Mouse (Mus musculus): ENCODE data around the gene Tbxas1. TPM values are rescaled to one million over a fixed set of nuclear protein-coding genes. Genes with fewer than 3 reads are reported as not detected.

The Tbxas1 gene
- polyA plus RNA-seq, 1 experiment from 2014 or later, result 5.5 TPM

GRCm38 (mm10) chr6:39005267-39005944 is 130.2 kb downstream of the Tbxas1 start:
- Histone ChIP-seq H3K9ac (replicated peaks; ENCODE audit: low read depth) (no peak overlapping the region), H3K4me2 (replicated peaks; ENCODE audit: low read depth, low read length) (no peak overlapping the region), H3K36me3 (ENCODE audit: insufficient read depth, low read length) (no peaks in the 10 kb centered on the region), H3K4me1 (ENCODE audit: insufficient read depth, low read depth, low read length) (no peaks in the 10 kb centered on the region), H3K27me3 (replicated peaks; ENCODE audit: insufficient read depth, low read length) (no peaks in the 10 kb centered on the region), H3K4me3 (ENCODE audit: low read depth, low read length) (no peak overlapping the region), H3K9me3 (ENCODE audit: low read length) (no peaks in the 10 kb centered on the region), H3K27ac (ENCODE audit: low read length) (no peak overlapping the region)
- DNase-seq (ENCODE audit: low spot score), result no peak
- 67% methylated on average over 20 of the region's 20 CpGs for WGBS
- TF ChIP-seq CTCF (IDR thresholded peaks at IDR 0.05) (no peak), EP300 (IDR thresholded peaks at IDR 0.05) (no peak)
- ATAC-seq, result no peak

- no peak for ATAC-seq
- Histone ChIP-seq H3K4me1 (ENCODE audit: insufficient read depth, low read depth, low read length) (no peaks in the 10 kb centered on the region), H3K9ac (replicated peaks; ENCODE audit: low read depth) (no peak overlapping the region), H3K27me3 (replicated peaks; ENCODE audit: insufficient read depth, low read length) (no peaks in the 10 kb centered on the region), H3K4me3 (ENCODE audit: low read depth, low read length) (no peak overlapping the region), H3K4me2 (replicated peaks; ENCODE audit: low read depth, low read length) (no peak overlapping the region), H3K36me3 (ENCODE audit: insufficient read depth, low read length) (no peaks in the 10 kb centered on the region), H3K9me3 (ENCODE audit: low read length) (no peaks in the 10 kb centered on the region), H3K27ac (ENCODE audit: low read length) (no peak overlapping the region)
- DNase-seq (ENCODE audit: low spot score), result no peak
- TF ChIP-seq EP300 (IDR thresholded peaks at IDR 0.05), result no peak
- TF ChIP-seq CTCF (IDR thresholded peaks at IDR 0.05), result no peak
- 74% methylated on average over 5 of the region's 5 CpGs for WGBS
Measured at GRCm38 (mm10) chr6:39005945-39006572, 130.9 kb downstream of the Tbxas1 start.

GRCm38 (mm10) chr6:39007223-39007622 is 132.0 kb downstream of the Tbxas1 start:
- DNase-seq (ENCODE audit: low spot score) (no peak), ATAC-seq (no peak)
- no peak overlapping the region for H3K4me3 ChIP-seq (ENCODE audit: low read depth, low read length)

GRCm38 (mm10) chr6:39008116-39008515 is 132.9 kb downstream of the Tbxas1 start:
- Histone ChIP-seq H3K36me3 (ENCODE audit: insufficient read depth, low read length) (no peaks in the 10 kb centered on the region), H3K4me2 (replicated peaks; ENCODE audit: low read depth, low read length) (no peak overlapping the region), H3K9ac (replicated peaks; ENCODE audit: low read depth) (no peak overlapping the region), H3K4me1 (ENCODE audit: insufficient read depth, low read depth, low read length) (no peaks in the 10 kb centered on the region), H3K27ac (ENCODE audit: low read length) (no peak overlapping the region), H3K27me3 (replicated peaks; ENCODE audit: insufficient read depth, low read length) (no peaks in the 10 kb centered on the region), H3K4me3 (ENCODE audit: low read depth, low read length) (no peak overlapping the region), H3K9me3 (ENCODE audit: low read length) (no peaks in the 10 kb centered on the region)
- TF ChIP-seq EP300 (IDR thresholded peaks at IDR 0.05), result no peak
- no peak for TF ChIP-seq CTCF (IDR thresholded peaks at IDR 0.05)
- ATAC-seq, result no peak
- no peak for DNase-seq (ENCODE audit: low spot score)
- 56% methylated on average over 4 of the region's 4 CpGs for WGBS

More at GRCm38 (mm10) chr6:39007223-39007622, 132.0 kb downstream of the Tbxas1 start:
- Histone ChIP-seq H3K36me3 (ENCODE audit: insufficient read depth, low read length) (no peaks in the 10 kb centered on the region), H3K9ac (replicated peaks; ENCODE audit: low read depth) (no peak overlapping the region), H3K4me2 (replicated peaks; ENCODE audit: low read depth, low read length) (no peak overlapping the region), H3K4me1 (ENCODE audit: insufficient read depth, low read depth, low read length) (no peaks in the 10 kb centered on the region), H3K9me3 (ENCODE audit: low read length) (no peaks in the 10 kb centered on the region), H3K27me3 (replicated peaks; ENCODE audit: insufficient read depth, low read length) (no peaks in the 10 kb centered on the region), H3K27ac (ENCODE audit: low read length) (no peak overlapping the region)
- TF ChIP-seq CTCF (IDR thresholded peaks at IDR 0.05) (no peak), EP300 (IDR thresholded peaks at IDR 0.05) (no peak)
- WGBS, result 64% methylated on average over 5 of the region's 5 CpGs

GRCm38 (mm10) chr6:39013034-39013832 is 138.0 kb downstream of the Tbxas1 start:
- ATAC-seq (no peak), DNase-seq (ENCODE audit: low spot score) (no peak)
- 86% methylated on average over 10 of the region's 10 CpGs for WGBS

GRCm38 (mm10) chr6:39017942-39018341 is 142.7 kb downstream of the Tbxas1 start:
- Histone ChIP-seq H3K4me1 (ENCODE audit: insufficient read depth, low read depth, low read length) (no peaks in the 10 kb centered on the region), H3K27me3 (replicated peaks; ENCODE audit: insufficient read depth, low read length) (no peaks in the 10 kb centered on the region), H3K9me3 (ENCODE audit: low read length) (no peaks in the 10 kb centered on the region), H3K9ac (replicated peaks; ENCODE audit: low read depth) (no peak overlapping the region), H3K4me2 (replicated peaks; ENCODE audit: low read depth, low read length) (no peak overlapping the region), H3K4me3 (ENCODE audit: low read depth, low read length) (no peak overlapping the region), H3K27ac (ENCODE audit: low read length) (no peak overlapping the region), H3K36me3 (ENCODE audit: insufficient read depth, low read length) (no peaks in the 10 kb centered on the region)
- DNase-seq (ENCODE audit: low spot score) (no peak), ATAC-seq (no peak)
- TF ChIP-seq EP300 (IDR thresholded peaks at IDR 0.05) (no peak), CTCF (IDR thresholded peaks at IDR 0.05) (no peak)
- 76% methylated on average over 11 of the region's 11 CpGs for WGBS

More at GRCm38 (mm10) chr6:39013034-39013832, 138.0 kb downstream of the Tbxas1 start:
- Histone ChIP-seq H3K4me1 (ENCODE audit: insufficient read depth, low read depth, low read length) (no peaks in the 10 kb centered on the region), H3K27me3 (replicated peaks; ENCODE audit: insufficient read depth, low read length) (no peaks in the 10 kb centered on the region), H3K27ac (ENCODE audit: low read length) (no peak overlapping the region), H3K9ac (replicated peaks; ENCODE audit: low read depth) (no peak overlapping the region), H3K4me3 (ENCODE audit: low read depth, low read length) (no peak overlapping the region), H3K36me3 (ENCODE audit: insufficient read depth, low read length) (no peaks in the 10 kb centered on the region), H3K9me3 (ENCODE audit: low read length) (no peaks in the 10 kb centered on the region), H3K4me2 (replicated peaks; ENCODE audit: low read depth, low read length) (no peak overlapping the region)
- TF ChIP-seq CTCF (IDR thresholded peaks at IDR 0.05) (peak; percentile 15; the same call in 1 of the 2 replicates), EP300 (IDR thresholded peaks at IDR 0.05) (no peak)

Measured in lung, postnatal 0 days (tissue).